Mouse (Mus musculus) C2C12 (cell line): ENCODE measurements at regions not wholly inside any gene's neighbourhood (a gene's known extent, or its start where the extent isn't known, plus 50 kb on each side); places are given as distances from the start of the nearest gene placed in this dataset.

Experiments used
- CEBPB ChIP-seq: IDR thresholded peaks from one replicate; pipeline ENCODE4 v1.6.1; 2011; ENCODE audit warnings: low read depth, mild to moderate bottlenecking, control low read depth, moderate library complexity
- CTCF ChIP-seq: IDR thresholded peaks from one replicate; pipeline ENCODE4 v1.5.1; 2011; ENCODE audit not compliant: control insufficient read depth, insufficient read depth, insufficient read length
- MAX ChIP-seq: IDR thresholded peaks from one replicate; pipeline ENCODE4 v1.6.1; 2011; ENCODE audit warnings: mild to moderate bottlenecking, control low read depth
- MYOD1 ChIP-seq: IDR thresholded peaks from one replicate; pipeline ENCODE4 v1.6.1; 2011; ENCODE audit warnings: low read depth; ENCODE audit not compliant: control insufficient read depth, insufficient read length

DNA sequence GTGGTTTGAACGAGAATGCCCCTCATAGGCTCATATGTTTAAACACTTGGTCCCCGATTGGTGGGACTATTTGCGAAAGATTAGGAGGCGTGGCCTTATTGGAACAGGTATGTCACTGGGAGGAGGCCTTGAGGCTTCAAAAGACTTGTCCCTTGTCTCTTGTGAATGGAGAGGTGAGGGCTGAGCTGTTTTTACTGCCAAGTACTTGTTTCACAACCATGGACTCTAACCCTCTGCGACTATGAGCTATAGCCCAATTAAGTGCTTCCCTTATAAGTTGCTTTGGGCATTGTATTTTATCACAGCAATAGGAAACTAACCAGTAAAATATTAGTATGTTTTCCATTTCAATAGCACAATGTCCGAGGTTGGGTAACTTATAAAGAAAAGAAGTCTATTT, 511.7 kb downstream of the Bnc2 start:
- TF ChIP-seq CTCF (no peak), MAX (no peak), MYOD1 (no peak), CEBPB (no peak)
